Mouse (Mus musculus) midbrain, embryonic 15.5 days (tissue): ENCODE data around the gene Stoml1. TPM values are rescaled to one million over a fixed set of nuclear protein-coding genes. Genes with fewer than 3 reads are reported as not detected.

Experiments
- ATAC-seq: fragments of 200-750 bp; cut with Nextera tagmentation; replicated peaks from 2 replicates; pipeline ENCODE4 v1.8.0; 2017; ENCODE audit warnings: moderate TSS enrichment
- H3K27ac ChIP-seq: fragments of 300-500 bp; sonication (generic); 2 replicates; pipeline ENCODE4 v1.5.1; 2015; ENCODE audit warnings: mild to moderate bottlenecking, inconsistent platforms
- H3K27me3 ChIP-seq: fragments of 300-500 bp; sonication (generic); replicated peaks from 2 replicates; pipeline ENCODE4 v1.6.1; 2015; ENCODE audit warnings: inconsistent platforms
- H3K36me3 ChIP-seq: fragments of 300-500 bp; sonication (generic); replicated peaks from 2 replicates; pipeline ENCODE4 v1.6.1; 2015; ENCODE audit warnings: inconsistent platforms
- H3K4me1 ChIP-seq: fragments of 300-500 bp; sonication (generic); 2 replicates; pipeline ENCODE4 v1.6.1; 2015; ENCODE audit warnings: inconsistent platforms
- H3K4me2 ChIP-seq: fragments of 300-500 bp; sonication (generic); 2 replicates; pipeline ENCODE4 v1.6.1; 2015; ENCODE audit warnings: inconsistent platforms, mild to moderate bottlenecking, moderate library complexity
- H3K4me3 ChIP-seq: fragments of 300-500 bp; sonication (generic); 2 replicates; pipeline ENCODE4 v1.5.1; 2015; ENCODE audit warnings: mild to moderate bottlenecking, inconsistent platforms
- H3K9ac ChIP-seq: fragments of 300-500 bp; sonication (generic); 2 replicates; pipeline ENCODE4 v1.6.1; 2015; ENCODE audit warnings: mild to moderate bottlenecking, inconsistent platforms
- H3K9me3 ChIP-seq: fragments of 300-500 bp; sonication (generic); 2 replicates; pipeline ENCODE4 v1.6.1; 2016; ENCODE audit warnings: inconsistent platforms
- WGBS: fragments of 180-500 bp; shearing (Covaris S2); methylation state at CpG from one replicate; pipeline ENCODE4 v1.1.7; 2015; ENCODE audit warnings: mixed read lengths; 5-methylcytosine and 5-hydroxymethylcytosine counted together
- polyA plus RNA-seq: library from polyadenylated mRNA; unstranded; fragments of >200 nt; fragmentation: Nextera tagmentation; extraction: Ambion mirVana; gene quantifications from 2 replicates; pipeline ENCODE4 v1.2.1, GENCODE M21; 2015

The Stoml1 gene
- polyA plus RNA-seq, 1 experiment from 2014 or later = 140 TPM

DNA sequence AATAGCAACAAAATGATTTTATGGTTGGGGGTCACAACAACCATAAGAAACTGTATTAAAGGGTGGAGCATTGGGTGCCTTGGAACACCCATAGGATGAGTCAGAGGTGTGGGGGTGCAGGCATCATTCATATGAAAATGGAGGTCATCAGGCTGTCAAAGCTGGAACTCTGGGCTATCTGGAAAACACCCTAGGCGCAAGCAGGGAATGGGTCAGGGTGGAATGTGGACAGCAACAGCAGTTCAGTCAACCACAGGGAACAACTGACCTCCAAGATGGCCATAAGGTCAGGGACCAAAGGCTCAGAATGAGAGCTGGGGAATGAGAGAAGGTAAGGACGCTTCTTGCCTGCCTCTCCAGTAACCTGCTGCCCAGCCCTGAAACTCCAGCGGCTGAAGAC, 34.4 kb upstream of the Stoml1 start:
- Histone ChIP-seq H3K27me3 (no peaks in the 10 kb centered on the region), H3K4me1 (0 out of 2 replicates have a peak, but pooled peaks cover 7% of the 10 kb centered on the region), H3K27ac (no peak overlapping the region), H3K4me2 (no peak overlapping the region), H3K36me3 (no peaks in the 10 kb centered on the region), H3K4me3 (no peak overlapping the region), H3K9me3 (no peaks in the 10 kb centered on the region), H3K9ac (no peak overlapping the region)
- 92% methylated on average over 3 of the region's 3 CpGs for WGBS
- no peak for ATAC-seq

DNA sequence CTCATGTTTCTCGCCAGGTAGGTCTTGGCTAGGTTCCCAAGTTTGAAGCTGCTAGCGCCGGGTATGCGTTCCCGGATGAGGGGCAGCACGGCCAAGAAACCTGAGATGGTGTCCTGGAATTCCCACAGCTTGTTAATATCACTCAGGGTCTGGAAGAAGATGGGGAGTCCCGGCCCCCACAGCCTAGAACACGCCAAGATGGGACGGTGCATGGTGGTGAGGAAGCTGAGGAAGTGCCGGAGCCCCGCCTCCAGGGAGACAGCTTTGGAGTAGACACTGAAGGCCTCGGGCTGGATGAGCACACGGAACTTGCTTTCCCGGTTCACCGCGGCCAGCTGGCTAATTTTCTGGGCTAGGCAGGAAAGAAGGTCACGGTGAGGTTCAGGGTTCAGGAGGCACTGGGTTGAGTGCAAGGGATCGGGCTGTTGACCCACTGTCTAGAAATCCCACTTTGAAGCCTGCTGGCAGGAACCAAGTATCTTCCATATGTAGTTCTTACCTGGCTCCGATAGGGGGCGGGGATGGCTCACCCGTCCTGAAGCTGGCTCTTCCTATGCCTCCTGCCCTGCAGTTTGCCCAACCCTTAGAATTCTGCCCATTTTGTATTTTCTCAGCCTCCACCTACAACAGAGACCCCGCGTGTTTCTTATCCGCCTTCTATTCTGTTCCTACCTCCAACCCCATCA, 32.6 kb upstream of the Stoml1 start:
- no peak for ATAC-seq
- 73% methylated on average over 24 of the region's 24 CpGs for WGBS
- no peak overlapping the region for H3K4me3 ChIP-seq
- H3K36me3 ChIP-seq = no peaks in the 10 kb centered on the region
- H3K9me3 ChIP-seq = no peaks in the 10 kb centered on the region
- H3K4me2 ChIP-seq = no peak overlapping the region
- no peaks in the 10 kb centered on the region for H3K27me3 ChIP-seq
- H3K9ac ChIP-seq = no peak overlapping the region
- no peaks in the 10 kb centered on the region for H3K4me1 ChIP-seq
- H3K27ac ChIP-seq = no peak overlapping the region

DNA sequence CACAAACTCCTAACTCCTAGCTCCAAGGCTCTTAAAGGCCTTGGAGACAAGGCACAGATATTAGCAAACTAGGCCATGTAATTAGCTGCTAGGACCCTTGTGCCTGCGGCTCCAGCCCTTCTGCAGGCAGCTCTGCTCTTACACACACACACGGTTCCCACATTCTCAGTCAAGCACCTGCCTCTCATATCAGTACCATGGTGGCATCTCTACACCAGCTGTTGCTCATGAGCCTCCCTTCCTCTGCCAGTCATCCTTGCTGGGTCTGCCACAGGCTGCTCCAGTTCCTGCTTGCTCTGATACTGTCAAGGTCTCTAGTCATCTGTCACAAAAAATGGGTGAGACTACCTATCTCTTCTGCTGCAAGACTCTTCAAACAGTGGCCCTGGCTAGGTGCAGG, 28.6 kb upstream of the Stoml1 start:
- Histone ChIP-seq H3K4me3 (no peak overlapping the region), H3K27me3 (no peaks in the 10 kb centered on the region), H3K27ac (no peak overlapping the region), H3K4me2 (no peak overlapping the region), H3K36me3 (no peaks in the 10 kb centered on the region), H3K9ac (no peak overlapping the region), H3K4me1 (no peaks in the 10 kb centered on the region), H3K9me3 (no peaks in the 10 kb centered on the region)
- ATAC-seq = no peak
- whole genome bisulfite sequencing = 94% methylated on average over 2 of the region's 2 CpGs

DNA sequence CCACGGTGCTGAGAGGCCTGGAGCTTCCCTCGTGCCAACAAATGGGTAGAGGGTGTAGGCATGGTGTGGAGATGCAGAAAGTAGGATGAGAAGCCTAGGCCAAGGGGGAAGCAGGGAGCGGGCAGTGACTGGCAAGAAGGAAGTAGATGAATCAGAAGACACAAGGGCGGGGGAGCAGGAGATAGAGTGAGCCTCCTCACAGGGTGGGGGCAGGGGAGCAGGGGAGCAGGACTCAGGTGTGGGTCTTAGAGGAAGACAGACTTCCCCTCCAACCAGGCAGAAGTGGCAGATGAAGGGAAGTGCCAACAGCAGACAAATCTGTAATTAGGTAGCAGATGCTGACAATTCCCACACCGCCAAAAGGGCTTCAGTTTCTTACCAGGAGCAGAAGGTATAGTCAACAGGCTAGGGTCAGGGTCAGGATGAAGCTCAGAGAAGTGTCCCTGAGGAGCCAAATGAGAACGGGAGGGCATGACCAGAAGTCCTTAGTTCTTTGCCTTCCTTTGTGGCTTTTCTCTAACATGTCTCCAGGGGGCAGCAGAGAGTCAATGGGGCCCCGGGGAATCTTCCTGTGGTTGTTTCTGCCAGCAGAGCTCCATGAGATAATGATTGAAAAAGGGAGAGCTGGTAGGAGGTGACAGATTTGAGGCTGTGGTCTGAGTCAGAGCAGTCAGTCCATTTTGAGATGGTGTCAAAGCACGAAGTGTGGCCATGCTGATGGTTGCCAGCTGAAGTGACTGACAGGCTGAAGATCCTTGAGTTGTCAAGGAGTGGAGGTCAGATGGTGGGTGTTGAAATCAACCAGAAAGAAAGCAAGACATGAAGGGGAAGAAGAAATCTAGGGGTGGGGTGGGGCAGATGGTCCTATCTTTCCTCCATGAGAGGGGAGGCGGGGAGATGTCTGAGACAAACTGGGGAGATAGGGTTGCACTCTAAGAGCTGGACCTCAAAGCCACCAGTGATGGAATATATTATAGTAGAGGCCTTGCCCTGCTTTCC, 26.8 kb upstream of the Stoml1 start:
- H3K36me3 ChIP-seq = no peaks in the 10 kb centered on the region
- 67% methylated on average over 9 of the region's 9 CpGs for WGBS
- ATAC-seq = no peak

DNA sequence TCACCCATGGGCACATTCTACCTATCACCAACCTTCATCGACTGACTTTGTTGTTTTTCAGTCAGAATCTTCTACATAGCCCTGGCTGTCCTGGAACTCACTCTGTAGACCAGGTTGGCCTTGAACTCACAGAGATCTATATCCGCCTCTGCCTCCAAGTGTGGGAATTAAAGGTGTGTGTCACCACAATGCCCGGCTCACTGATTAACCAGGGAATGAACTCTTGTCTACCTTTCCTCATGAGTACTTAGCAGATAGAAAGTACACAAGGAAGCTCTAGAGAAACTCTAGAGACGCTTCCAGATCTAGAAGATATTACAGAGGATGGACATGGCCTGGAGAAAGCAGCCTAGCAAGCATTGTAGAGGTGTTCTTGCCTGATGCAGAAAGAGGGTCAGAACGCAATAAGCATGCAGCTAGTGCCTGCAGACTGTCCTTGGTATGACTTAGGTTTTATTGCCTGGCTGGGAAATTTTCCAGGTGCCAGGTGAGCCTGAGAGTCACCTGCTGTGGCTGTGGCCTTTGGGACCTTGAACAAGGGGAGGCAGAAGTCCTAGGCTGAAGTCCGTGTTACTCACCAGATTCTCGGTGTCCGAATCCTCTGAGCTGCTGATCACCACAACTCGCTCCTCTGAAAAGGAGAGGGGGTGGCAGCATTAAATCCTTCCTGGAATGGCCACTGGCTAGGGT, 24.0 kb upstream of the Stoml1 start:
- Histone ChIP-seq H3K9me3 (no peaks in the 10 kb centered on the region), H3K27me3 (no peaks in the 10 kb centered on the region)
- WGBS = 94% methylated on average over 9 of the region's 9 CpGs

More for the DNA sequence above, 26.8 kb upstream of the Stoml1 start:
- Histone ChIP-seq H3K4me2 (no peak overlapping the region), H3K9me3 (no peaks in the 10 kb centered on the region), H3K27me3 (no peaks in the 10 kb centered on the region), H3K9ac (no peak overlapping the region), H3K4me3 (no peak overlapping the region), H3K27ac (no peak overlapping the region), H3K4me1 (no peaks in the 10 kb centered on the region)

DNA sequence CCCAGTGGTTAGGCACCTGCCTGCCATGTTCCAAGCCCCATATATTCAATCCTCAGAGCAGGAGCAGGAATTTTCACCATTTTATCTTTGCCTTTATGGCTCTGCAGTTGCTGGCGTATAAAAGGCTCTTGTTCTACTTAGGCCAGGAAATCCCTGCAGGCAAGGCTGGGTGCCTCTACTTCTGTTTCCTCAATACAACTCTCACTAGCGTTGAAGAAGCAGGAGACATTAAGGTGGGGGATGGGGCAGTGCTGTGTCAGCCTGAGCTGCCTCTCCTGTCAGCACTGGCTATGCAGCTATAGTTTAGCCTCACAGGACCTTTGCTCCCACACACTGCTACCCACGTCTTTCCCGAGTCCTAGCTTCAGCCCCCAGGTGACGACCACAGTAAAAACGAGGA, 21.2 kb upstream of the Stoml1 start:
- ATAC-seq = no peak
- no peak overlapping the region for H3K27ac ChIP-seq
- H3K9me3 ChIP-seq = no peaks in the 10 kb centered on the region
- H3K9ac ChIP-seq = no peak overlapping the region
- no peaks in the 10 kb centered on the region for H3K4me1 ChIP-seq
- WGBS = 81% methylated on average over 6 of the region's 6 CpGs
- H3K27me3 ChIP-seq = no peaks in the 10 kb centered on the region
- H3K4me3 ChIP-seq = no peak overlapping the region
- no peaks in the 10 kb centered on the region for H3K36me3 ChIP-seq
- H3K4me2 ChIP-seq = no peak overlapping the region

More for the DNA sequence above, 24.0 kb upstream of the Stoml1 start:
- no peaks in the 10 kb centered on the region for H3K4me1 ChIP-seq
- no peak overlapping the region for H3K27ac ChIP-seq
- no peak for ATAC-seq
- H3K4me2 ChIP-seq = no peak overlapping the region
- H3K4me3 ChIP-seq = no peak overlapping the region
- no peaks in the 10 kb centered on the region for H3K36me3 ChIP-seq
- no peak overlapping the region for H3K9ac ChIP-seq

DNA sequence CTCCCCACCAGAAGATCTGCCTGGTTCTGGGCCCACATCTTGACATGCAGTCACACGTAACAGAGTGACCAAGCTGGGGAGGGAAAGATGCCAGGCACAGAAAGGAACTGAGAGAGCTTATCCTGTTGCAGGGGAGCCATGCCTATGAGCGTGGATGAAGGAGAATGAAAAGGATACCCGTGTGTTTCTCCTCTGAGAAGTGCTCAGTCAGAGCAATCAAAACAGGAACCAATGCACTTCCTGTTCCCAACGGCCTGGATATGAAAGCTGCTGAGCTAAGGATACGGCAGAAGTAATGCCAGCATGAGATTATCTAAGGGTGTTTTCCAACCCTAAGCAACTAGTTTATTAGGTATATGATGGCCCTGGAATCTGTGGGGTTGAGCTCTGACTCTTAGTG, 20.6 kb upstream of the Stoml1 start:
- no peak overlapping the region for H3K4me3 ChIP-seq
- WGBS = 83% methylated on average over 5 of the region's 5 CpGs
- H3K9ac ChIP-seq = no peak overlapping the region
- H3K4me1 ChIP-seq = no peaks in the 10 kb centered on the region
- no peaks in the 10 kb centered on the region for H3K36me3 ChIP-seq
- no peak overlapping the region for H3K27ac ChIP-seq
- no peak for ATAC-seq
- H3K9me3 ChIP-seq = no peaks in the 10 kb centered on the region
- no peaks in the 10 kb centered on the region for H3K27me3 ChIP-seq
- no peak overlapping the region for H3K4me2 ChIP-seq

DNA sequence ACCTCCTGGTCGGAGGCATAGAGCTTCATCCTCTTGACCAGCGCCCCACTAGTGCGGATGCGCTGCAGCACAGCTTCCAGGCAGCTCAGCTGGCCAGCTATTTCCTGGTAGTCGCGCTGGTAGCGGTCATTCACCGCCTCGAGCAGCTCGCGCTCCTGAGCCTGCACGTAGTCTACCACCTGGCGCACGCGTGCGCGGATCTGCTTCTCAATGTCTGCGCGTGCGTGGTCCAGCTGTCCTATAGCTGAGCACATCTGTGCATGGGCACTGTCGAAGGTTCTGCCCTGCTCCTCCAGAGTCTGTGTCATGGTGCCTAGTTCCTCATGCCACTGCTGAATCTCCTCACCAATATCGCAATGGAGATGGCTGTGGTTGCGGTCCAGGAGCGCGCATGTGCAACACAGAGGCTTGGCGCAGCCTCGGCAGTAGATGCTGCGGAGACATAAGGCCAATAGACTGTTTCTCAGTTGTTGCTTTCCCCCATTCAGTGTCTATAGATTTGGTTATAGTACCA, 18.4 kb upstream of the Stoml1 start:
- 97% methylated on average over 28 of the region's 28 CpGs for WGBS
- Histone ChIP-seq H3K4me1 (no peaks in the 10 kb centered on the region), H3K4me3 (no peak overlapping the region), H3K4me2 (no peak overlapping the region), H3K9me3 (no peaks in the 10 kb centered on the region), H3K36me3 (no peaks in the 10 kb centered on the region), H3K27me3 (no peaks in the 10 kb centered on the region), H3K27ac (no peak overlapping the region), H3K9ac (no peak overlapping the region)
- ATAC-seq = no peak

DNA sequence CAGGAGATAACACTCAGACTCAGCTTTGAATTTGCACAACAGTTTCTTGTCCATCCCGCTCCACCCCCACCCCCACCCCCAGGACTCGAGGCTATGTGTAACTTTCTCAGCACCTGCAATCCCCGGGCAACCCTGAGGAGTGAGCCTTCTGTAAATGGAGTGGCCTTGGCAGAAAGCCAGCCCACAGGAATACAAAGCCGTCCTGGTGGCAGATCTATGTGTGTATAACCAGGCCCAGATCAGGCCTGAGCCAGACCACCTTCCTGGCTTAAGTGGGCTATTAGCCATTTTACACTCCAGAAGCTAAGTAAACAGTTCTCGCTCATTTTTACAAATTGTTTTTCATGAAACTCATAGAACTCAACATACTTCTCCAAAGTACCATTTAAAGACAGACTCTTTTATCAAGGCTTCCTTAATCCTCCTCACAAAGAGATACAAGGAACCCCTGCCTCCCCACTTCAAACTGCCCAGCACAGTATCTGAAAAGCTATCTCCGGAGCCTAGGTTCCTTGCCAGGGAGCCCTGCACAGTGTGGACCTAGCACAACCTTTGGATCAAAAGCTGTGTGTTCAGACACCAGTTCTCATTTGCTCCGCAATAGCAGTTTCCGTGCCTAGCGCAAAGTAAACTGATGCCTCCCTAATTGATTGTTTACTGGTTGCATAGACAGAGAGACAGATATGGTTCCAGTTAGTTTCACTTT, 11.0 kb upstream of the Stoml1 start:
- no peak overlapping the region for H3K4me2 ChIP-seq
- H3K4me1 ChIP-seq = peaks cover 19% of the 10 kb centered on the region
- no peaks in the 10 kb centered on the region for H3K9me3 ChIP-seq
- no peaks in the 10 kb centered on the region for H3K36me3 ChIP-seq
- WGBS = 46% methylated on average over 9 of the region's 9 CpGs
- H3K27me3 ChIP-seq = no peaks in the 10 kb centered on the region
- no peak; the same call in 1 of the 2 replicates for ATAC-seq
- H3K4me3 ChIP-seq = no peak overlapping the region
- no peak overlapping the region for H3K9ac ChIP-seq
- no peak overlapping the region for H3K27ac ChIP-seq

DNA sequence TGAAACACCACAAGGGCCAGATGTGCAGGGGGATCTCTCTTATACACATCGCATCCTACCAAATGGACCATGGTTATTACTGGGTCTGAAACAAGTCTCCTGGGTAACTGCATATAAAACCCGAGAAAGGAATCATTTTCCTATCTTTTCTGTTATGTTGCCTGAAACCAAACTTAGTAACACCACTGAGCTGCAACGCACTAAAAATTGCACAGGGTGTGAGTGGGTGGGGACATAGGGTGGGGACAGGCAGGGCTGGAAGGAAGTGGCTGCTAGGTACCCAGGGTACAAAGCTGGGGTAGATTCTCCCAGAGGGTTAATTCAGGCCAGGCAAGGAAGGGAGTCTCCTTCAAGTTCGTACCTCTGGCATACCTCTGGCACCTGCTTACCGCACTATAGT, 10.3 kb upstream of the Stoml1 start:
- Histone ChIP-seq H3K4me1 (peaks cover 23% of the 10 kb centered on the region), H3K4me3 (no peak overlapping the region), H3K27ac (no peak overlapping the region), H3K4me2 (no peak overlapping the region), H3K36me3 (no peaks in the 10 kb centered on the region), H3K9me3 (no peaks in the 10 kb centered on the region), H3K27me3 (no peaks in the 10 kb centered on the region), H3K9ac (no peak overlapping the region)
- ATAC-seq = no peak
- 90% methylated on average over 5 of the region's 5 CpGs for WGBS

DNA sequence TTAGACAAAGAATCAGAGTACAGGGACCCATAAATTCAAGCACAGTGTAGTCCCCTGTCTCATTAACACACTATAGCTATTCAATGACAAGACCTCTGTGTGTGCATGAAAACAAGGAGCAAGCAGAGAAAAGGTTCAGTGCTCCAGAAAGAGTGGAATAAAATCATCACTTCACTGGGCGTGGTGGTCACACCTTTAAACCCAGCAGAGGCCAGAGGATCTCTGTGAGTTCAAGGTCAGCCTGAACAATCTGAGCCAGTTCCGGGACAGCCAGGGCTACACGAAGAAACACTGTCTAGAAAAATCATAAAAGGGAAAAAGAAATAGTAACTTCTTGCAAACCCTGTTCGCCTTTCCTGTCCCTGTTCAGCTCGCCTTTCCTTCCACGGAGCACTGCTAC, 9.3 kb upstream of the Stoml1 start:
- no peak for ATAC-seq
- no peaks in the 10 kb centered on the region for H3K36me3 ChIP-seq
- 93% methylated on average over 6 of the region's 6 CpGs for WGBS
- no peaks in the 10 kb centered on the region for H3K9me3 ChIP-seq
- no peak overlapping the region for H3K27ac ChIP-seq
- no peak overlapping the region for H3K9ac ChIP-seq
- no peaks in the 10 kb centered on the region for H3K27me3 ChIP-seq
- H3K4me2 ChIP-seq = no peak overlapping the region
- peaks cover 23% of the 10 kb centered on the region for H3K4me1 ChIP-seq
- H3K4me3 ChIP-seq = no peak overlapping the region
